Mouse (Mus musculus) G1E (cell line): ENCODE measurements at regions not wholly inside any gene's neighbourhood (a gene's known extent, or its start where the extent isn't known, plus 50 kb on each side); places are given as distances from the start of the nearest gene placed in this dataset.

Experiments
- CTCF ChIP-seq: IDR thresholded peaks from 2 replicates; pipeline ENCODE4 v1.5.1; 2012; ENCODE audit warnings: low read depth, low read length, inconsistent platforms, mixed read lengths
- GATA1 ChIP-seq: IDR thresholded peaks from 2 replicates; pipeline ENCODE4 v1.6.1; 2012; ENCODE audit warnings: borderline replicate concordance, low read length, inconsistent platforms, mixed read lengths
- GATA2 ChIP-seq: IDR thresholded peaks from 2 replicates; pipeline ENCODE4 v1.6.1; 2012; ENCODE audit warnings: low read depth, low read length, inconsistent platforms, borderline replicate concordance
- POLR2AphosphoS5 ChIP-seq: IDR thresholded peaks from 2 replicates; pipeline ENCODE4 v1.6.1; 2012; ENCODE audit warnings: low read depth, low read length, inconsistent platforms; ENCODE audit not compliant: insufficient replicate concordance
- TAL1 ChIP-seq: conservative IDR thresholded peaks from 2 replicates; pipeline ENCODE4 v1.6.1; 2012; ENCODE audit warnings: low read depth, low read length, inconsistent platforms, mixed read lengths

GRCm38 (mm10) chr7:118037062-118037461 lies 78.9 kb downstream of the Rps15a start:
- TF ChIP-seq CTCF (no peak), GATA1 (no peak), TAL1 (no peak), GATA2 (no peak), POLR2AphosphoS5 (no peak)
